Mouse (Mus musculus) liver, adult 10 weeks (tissue): Measurements from ENCODE around the gene Ankrd63. TPM values are rescaled to one million over a fixed set of nuclear protein-coding genes. Genes with fewer than 3 reads are reported as not detected.

Experiments
- polyA plus RNA-seq: library from polyadenylated mRNA; stranded (reverse); fragments of 350-450 nt; fragmentation: Illumina TruSeq; extraction: RNeasy Lipid Tissue Mini Kit (QIAGEN cat#74804); gene quantifications from one replicate; pipeline ENCODE4 v1.2.3, GENCODE M21; 2014; ENCODE audit warnings: low read depth, low replicate concordance

Gene Ankrd63
- polyA plus RNA-seq = not detected

DNA sequence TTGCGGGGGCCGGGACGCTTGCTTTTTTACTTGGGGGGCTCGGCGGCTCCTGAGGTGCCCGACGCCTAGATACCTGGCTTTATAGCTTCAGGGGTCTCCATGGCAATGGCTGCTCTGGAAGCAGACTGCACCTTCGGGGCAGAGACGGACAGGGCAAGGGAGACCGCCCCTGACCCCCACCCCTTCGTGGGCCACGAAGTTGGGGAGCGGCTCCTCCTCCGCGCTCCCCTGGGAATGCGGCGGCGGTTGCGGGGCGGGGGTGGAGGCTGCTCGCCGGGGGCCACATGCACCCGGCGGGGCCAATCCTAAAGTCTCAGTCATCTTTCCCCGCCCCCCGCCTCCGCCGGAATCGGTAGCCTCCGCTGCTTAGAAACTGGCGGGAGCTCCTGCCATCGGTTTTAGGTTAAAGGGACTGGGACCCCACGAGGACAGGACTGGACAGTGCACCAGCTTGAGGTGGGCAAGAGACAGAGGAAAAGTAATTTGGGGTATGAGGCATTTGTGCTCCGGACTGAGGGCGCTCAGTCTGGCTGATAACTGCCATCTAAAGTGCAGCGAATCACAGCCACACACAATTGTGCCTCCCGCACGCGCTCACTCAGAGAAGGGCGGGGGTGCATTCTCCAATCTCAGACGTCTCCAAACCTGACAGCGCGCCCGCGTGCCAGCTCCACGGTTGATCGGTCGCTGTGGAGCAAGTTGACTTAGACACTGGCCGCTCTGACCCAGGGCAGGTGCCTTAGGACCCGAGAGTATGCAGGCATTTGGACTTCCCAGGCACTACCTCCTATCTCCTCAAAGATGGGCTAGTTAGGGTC lies at the start of gene Ankrd63:
Gene Ankrd63, minus strand, starts transcription at position 51 of the 818 bp plus-strand sequence.

GRCm38 (mm10) chr2:118745232-118745884 lies 41.6 kb upstream of the Ankrd63 start, which contains the start of gene Inafm2:
TSS of gene Inafm2 (plus strand) at chr2:118745758.

DNA sequence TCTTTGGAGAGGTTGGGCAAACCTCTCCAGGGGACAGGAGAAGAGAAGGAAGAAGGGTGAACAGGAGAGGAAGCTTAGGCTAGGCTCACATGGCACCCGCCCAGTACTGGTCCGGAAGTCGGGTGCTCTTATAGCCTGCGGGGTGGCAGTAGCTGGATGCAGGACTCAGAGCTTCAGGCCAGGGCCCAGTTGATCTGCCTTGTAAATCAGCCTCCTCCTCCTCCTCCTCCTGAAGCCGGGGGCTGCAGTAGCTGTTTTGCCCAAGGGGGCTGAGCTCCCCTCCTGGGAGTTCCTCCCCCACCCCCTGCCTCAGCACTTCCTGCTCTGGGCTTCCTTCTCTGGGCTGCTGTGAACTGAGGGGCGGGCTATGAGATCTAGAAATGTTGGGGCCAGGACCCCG lies 24.6 kb upstream of the Ankrd63 start, which contains the start of gene Plcb2:
Gene Plcb2, minus strand, starts transcription at position 102 of the 400 bp plus-strand sequence.

GRCm38 (mm10) chr2:118662902-118663803 lies 40.6 kb downstream of the Ankrd63 start, which contains the start of gene Pak6:
TSS of gene Pak6 (plus strand) at chr2:118663303.

Other genes starting within 250 kb of the Ankrd63 start
- 58.7 TPM for gene Srp14, start 224.3 kb downstream of the Ankrd63 start, polyA plus RNA-seq
- 2.2 TPM for gene Bmf, start 154.3 kb downstream of the Ankrd63 start, polyA plus RNA-seq
- not detected for gene Bub1b, start 105.8 kb downstream of the Ankrd63 start, polyA plus RNA-seq
- not detected for gene Pak6, start 40.7 kb downstream of the Ankrd63 start, polyA plus RNA-seq
- 0.24 TPM for gene Plcb2, start 24.5 kb upstream of the Ankrd63 start, polyA plus RNA-seq
- 7.7 TPM for gene Inafm2, start 41.8 kb upstream of the Ankrd63 start, polyA plus RNA-seq
- 0.50 TPM for gene Ccdc9b, start 58.7 kb upstream of the Ankrd63 start, polyA plus RNA-seq
- not detected for gene Phgr1, start 68.8 kb upstream of the Ankrd63 start, polyA plus RNA-seq
- gene Disp2, start 75.8 kb upstream of the Ankrd63 start, polyA plus RNA-seq = 1.1 TPM
- 0.50 TPM for gene Knstrn, start 110.0 kb upstream of the Ankrd63 start, polyA plus RNA-seq
- gene Ivd, start 158.0 kb upstream of the Ankrd63 start, polyA plus RNA-seq = 81.8 TPM
- 1.6 TPM for gene Bahd1, start 196.4 kb upstream of the Ankrd63 start, polyA plus RNA-seq
- 0.26 TPM for gene Chst14, start 222.5 kb upstream of the Ankrd63 start, polyA plus RNA-seq